Mouse (Mus musculus) forebrain, embryonic 13.5 days (tissue): Measurements from ENCODE around the gene Plaa. TPM values are rescaled to one million over a fixed set of nuclear protein-coding genes. Genes with fewer than 3 reads are reported as not detected.
A peak's percentile ranks its signal among the peaks of the same experiment; 100 is the strongest.
"Not testable (repeated sequence)": the region's sequence is repeated elsewhere in the genome, so short reads cannot be mapped to it uniquely, and the experiment has no call there.

ENCODE experiments used
- ATAC-seq: fragments of 200-750 bp; cut with Nextera tagmentation; 2 replicates; pipeline ENCODE4 v1.8.0; 2017
- H3K27ac ChIP-seq: fragments of 300-500 bp; sonication (generic); 2 replicates; pipeline ENCODE4 v1.5.1; 2015; ENCODE audit warnings: inconsistent platforms, mild to moderate bottlenecking, moderate library complexity
- H3K27me3 ChIP-seq: fragments of 300-500 bp; sonication (generic); 2 replicates; pipeline ENCODE4 v1.6.1; 2015; ENCODE audit warnings: mild to moderate bottlenecking, inconsistent platforms
- H3K36me3 ChIP-seq: fragments of 300-500 bp; sonication (generic); 2 replicates; pipeline ENCODE4 v1.6.1; 2015; ENCODE audit warnings: mild to moderate bottlenecking, inconsistent platforms; ENCODE audit not compliant: poor library complexity, severe bottlenecking
- H3K4me1 ChIP-seq: fragments of 300-500 bp; sonication (generic); 2 replicates; pipeline ENCODE4 v1.6.1; 2015; ENCODE audit warnings: inconsistent platforms
- H3K4me2 ChIP-seq: fragments of 300-500 bp; sonication (generic); 2 replicates; pipeline ENCODE4 v1.6.1; 2015; ENCODE audit warnings: inconsistent platforms, mild to moderate bottlenecking, moderate library complexity
- H3K4me3 ChIP-seq: fragments of 300-500 bp; sonication (generic); 2 replicates; pipeline ENCODE4 v1.5.1; 2015; ENCODE audit warnings: mild to moderate bottlenecking, inconsistent platforms
- H3K9ac ChIP-seq: fragments of 300-500 bp; sonication (generic); 2 replicates; pipeline ENCODE4 v1.6.1; 2015; ENCODE audit warnings: mild to moderate bottlenecking, inconsistent platforms
- H3K9me3 ChIP-seq: fragments of 300-500 bp; sonication (generic); replicated peaks from 2 replicates; pipeline ENCODE4 v1.6.1; 2016; ENCODE audit warnings: inconsistent platforms
- WGBS: fragments of 180-500 bp; shearing (Covaris S2); methylation state at CpG from one replicate; pipeline ENCODE4 v1.1.7; 2015; 5-methylcytosine and 5-hydroxymethylcytosine counted together
- polyA plus RNA-seq: library from polyadenylated mRNA; unstranded; fragments of >200 nt; fragmentation: Nextera tagmentation; extraction: Ambion mirVana; gene quantifications from 2 replicates; pipeline ENCODE4 v1.2.1, GENCODE M21; 2015

The Plaa gene
- 83.8 and 86.6 TPM in 2 replicates for polyA plus RNA-seq

DNA sequence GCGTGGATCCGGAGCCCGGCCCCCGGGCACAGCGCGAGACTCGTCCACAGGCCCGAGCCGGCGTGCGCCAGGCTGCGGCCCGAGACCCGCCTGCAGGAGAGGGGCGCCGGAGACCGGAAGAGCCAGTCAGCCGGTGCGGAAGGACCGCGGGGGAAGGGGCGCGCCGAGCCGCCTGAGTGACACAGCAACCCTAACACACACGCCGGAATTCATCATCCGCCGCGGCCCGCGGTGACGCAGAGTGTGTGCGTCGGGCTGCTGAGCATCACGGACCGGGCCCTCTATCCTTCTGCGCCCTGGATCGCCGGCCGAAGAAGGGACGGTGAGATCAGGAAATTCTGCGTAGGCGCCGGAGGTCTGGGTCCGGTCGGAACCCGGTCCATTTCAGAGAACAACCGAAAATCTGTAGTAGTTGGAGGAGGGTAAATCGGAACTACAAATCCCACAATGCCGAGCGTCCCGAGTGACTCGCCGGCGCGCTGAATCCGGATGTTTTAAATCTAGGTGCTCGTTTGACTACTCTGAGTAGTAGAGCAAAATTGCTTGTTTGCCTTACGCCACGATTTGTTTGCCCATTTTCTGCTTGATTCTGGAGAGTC lies at the start of gene Plaa:
Gene Plaa, minus strand, starts transcription at position 214 of the 599 bp plus-strand sequence.
- H3K4me1 ChIP-seq: peaks cover 23% of the 10 kb centered on the region
- peak within 1 kb of the TSS; percentile 91 for H3K27ac ChIP-seq
- no peaks in the 10 kb centered on the region for H3K36me3 ChIP-seq
- ATAC-seq: peak; percentile 100
- H3K4me2 ChIP-seq: peak within 1 kb of the TSS; percentile 74
- H3K4me3 ChIP-seq: peak within 1 kb of the TSS; percentile 99
- no peaks in the 10 kb centered on the region for H3K27me3 ChIP-seq
- peak within 1 kb of the TSS; percentile 96 for H3K9ac ChIP-seq
- WGBS: under 1% methylated on average over 61 of the region's 61 CpGs
- no peaks in the 10 kb centered on the region for H3K9me3 ChIP-seq

- H3K27me3 ChIP-seq, H3K9ac ChIP-seq, ATAC-seq, H3K27ac ChIP-seq, H3K9me3 ChIP-seq, H3K4me2 ChIP-seq, H3K4me3 ChIP-seq, H3K4me1 ChIP-seq: not testable (repeated sequence)
- 94% methylated on average over 5 of the region's 5 CpGs for WGBS
- peaks cover 13% of the 10 kb centered on the region for H3K36me3 ChIP-seq
Measured at GRCm38 (mm10) chr4:94650426-94651175, 47.6 kb upstream of the Plaa start.

DNA sequence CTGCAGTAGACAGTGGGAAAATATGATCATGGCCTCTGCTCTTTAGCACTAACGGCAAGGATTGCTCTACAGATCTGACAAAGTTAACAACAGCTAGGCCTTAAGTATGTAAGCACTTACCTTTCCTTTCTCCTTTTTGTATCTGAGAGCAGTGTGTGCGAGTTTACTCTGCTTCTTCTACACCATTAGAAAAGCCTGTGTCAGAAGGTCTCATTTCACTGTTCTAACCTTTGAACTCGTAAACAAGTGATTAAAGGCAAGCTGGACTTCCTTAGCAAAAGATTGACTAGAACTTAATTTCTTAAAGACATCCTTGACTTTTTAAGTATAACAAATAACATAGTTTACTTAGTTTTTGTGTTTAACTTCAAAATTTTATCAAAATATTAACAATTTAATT lies 46.9 kb upstream of the Plaa start, which contains the start of gene Lrrc19:
Gene Lrrc19, minus strand, starts transcription at position 225 of the 400 bp plus-strand sequence.
- H3K9me3 ChIP-seq: no peaks in the 10 kb centered on the region
- H3K4me2 ChIP-seq: no peak within 1 kb of the TSS
- H3K4me1 ChIP-seq: no peaks in the 10 kb centered on the region
- 93% methylated on average over 3 of the region's 3 CpGs for WGBS
- H3K27me3 ChIP-seq: no peaks in the 10 kb centered on the region
- no peak within 1 kb of the TSS for H3K9ac ChIP-seq
- ATAC-seq: no peak
- H3K36me3 ChIP-seq: peaks cover 7% of the 10 kb centered on the region
- no peak within 1 kb of the TSS for H3K27ac ChIP-seq
- H3K4me3 ChIP-seq: no peak within 1 kb of the TSS

DNA sequence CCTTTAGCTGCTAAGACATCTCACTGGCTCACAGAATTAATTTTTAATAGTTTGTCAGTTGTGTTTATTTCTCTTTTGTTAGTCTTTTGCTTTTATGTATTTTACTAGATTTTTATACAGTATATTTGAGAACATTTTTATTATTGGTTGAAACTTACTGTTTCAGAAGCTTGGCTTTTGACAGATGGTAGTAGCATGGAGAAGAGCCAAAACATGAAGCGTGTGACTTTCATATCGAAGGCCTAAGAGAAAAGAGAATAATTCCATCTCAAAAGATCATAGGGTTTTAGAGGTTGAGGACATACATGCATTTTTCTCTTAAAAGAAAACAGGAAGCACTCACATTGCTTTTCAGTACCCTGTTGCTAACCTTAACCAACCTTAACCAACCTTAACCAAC lies 40.1 kb upstream of the Plaa start:
- Histone ChIP-seq H3K4me2 (no peak overlapping the region), H3K4me1 (no peaks in the 10 kb centered on the region), H3K4me3 (no peak overlapping the region), H3K27ac (no peak overlapping the region), H3K27me3 (no peaks in the 10 kb centered on the region), H3K9me3 (no peaks in the 10 kb centered on the region), H3K36me3 (no peaks in the 10 kb centered on the region), H3K9ac (no peak overlapping the region)
- WGBS: 99% methylated on average over 2 of the region's 2 CpGs
- ATAC-seq: no peak

- WGBS: 96% methylated on average over 2 of the region's 2 CpGs
- Histone ChIP-seq H3K9me3 (no peaks in the 10 kb centered on the region), H3K4me2 (no peak overlapping the region), H3K36me3 (peaks cover 20% of the 10 kb centered on the region), H3K9ac (no peak overlapping the region), H3K4me3 (no peak overlapping the region), H3K4me1 (peaks cover 15% of the 10 kb centered on the region), H3K27ac (no peak overlapping the region), H3K27me3 (no peaks in the 10 kb centered on the region)
- ATAC-seq: no peak
Measured at GRCm38 (mm10) chr4:94620077-94620476, 17.0 kb upstream of the Plaa start.

GRCm38 (mm10) chr4:94614627-94615006 lies 11.6 kb upstream of the Plaa start:
- H3K4me2 ChIP-seq: peak overlapping the region; percentile 74
- H3K4me1 ChIP-seq: peaks cover 16% of the 10 kb centered on the region
- no peaks in the 10 kb centered on the region for H3K27me3 ChIP-seq
- H3K27ac ChIP-seq: peak overlapping the region; percentile 80
- WGBS: 0% methylated on average over 18 of the region's 18 CpGs
- ATAC-seq: peak; percentile 79
- H3K4me3 ChIP-seq: peak overlapping the region; percentile 70
- H3K36me3 ChIP-seq: no peaks in the 10 kb centered on the region
- no peaks in the 10 kb centered on the region for H3K9me3 ChIP-seq
- peak overlapping the region; percentile 84 for H3K9ac ChIP-seq

- 1% methylated on average over 29 of the region's 29 CpGs for WGBS
- peak within 1 kb of the TSS; percentile 80 for H3K27ac ChIP-seq
- peak within 1 kb of the TSS; percentile 84 for H3K9ac ChIP-seq
- no peaks in the 10 kb centered on the region for H3K36me3 ChIP-seq
- peaks cover 16% of the 10 kb centered on the region for H3K4me1 ChIP-seq
- H3K27me3 ChIP-seq: no peaks in the 10 kb centered on the region
- peak; percentile 100 for ATAC-seq
- H3K4me2 ChIP-seq: peak within 1 kb of the TSS; percentile 74
- peak within 1 kb of the TSS; percentile 70 for H3K4me3 ChIP-seq
- no peaks in the 10 kb centered on the region for H3K9me3 ChIP-seq
Measured at GRCm38 (mm10) chr4:94613972-94614626, 11.1 kb upstream of the Plaa start, which contains the start of gene Ift74. TSS of gene Ift74 (plus strand) at chr4:94614491.

GRCm38 (mm10) chr4:94610339-94610738 lies 7.3 kb upstream of the Plaa start:
- Histone ChIP-seq H3K27ac (no peak overlapping the region), H3K9ac (no peak overlapping the region), H3K4me1 (peaks cover 4% of the 10 kb centered on the region), H3K4me3 (no peak overlapping the region), H3K36me3 (no peaks in the 10 kb centered on the region), H3K4me2 (no peak overlapping the region), H3K27me3 (no peaks in the 10 kb centered on the region), H3K9me3 (no peaks in the 10 kb centered on the region)
- 79% methylated on average over 3 of the region's 3 CpGs for WGBS
- no peak for ATAC-seq

DNA sequence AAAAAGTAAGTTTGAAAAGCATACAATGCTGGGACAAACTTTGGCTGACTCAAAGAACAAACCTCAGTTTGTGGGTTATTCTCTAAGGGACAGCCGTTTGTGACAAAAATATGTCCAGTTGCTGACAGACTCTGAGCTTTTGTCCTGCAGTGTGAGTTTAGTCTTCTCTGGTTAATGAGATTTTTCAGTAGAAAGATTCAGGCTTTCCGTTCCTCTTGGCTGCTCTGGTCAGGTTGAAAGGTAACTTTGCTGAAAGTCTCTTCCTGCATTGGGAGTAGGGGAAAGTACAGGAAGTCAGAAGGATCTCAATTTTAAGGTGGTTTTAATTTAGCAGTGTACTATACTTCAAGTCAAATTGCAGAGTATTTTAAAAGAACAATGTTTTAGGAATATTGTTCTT lies 2.5 kb upstream of the Plaa start:
- H3K4me2 ChIP-seq: no peak overlapping the region
- no peaks in the 10 kb centered on the region for H3K36me3 ChIP-seq
- peaks cover 21% of the 10 kb centered on the region for H3K4me1 ChIP-seq
- H3K9ac ChIP-seq: no peak overlapping the region
- no peaks in the 10 kb centered on the region for H3K9me3 ChIP-seq
- H3K27me3 ChIP-seq: no peaks in the 10 kb centered on the region
- WGBS: 90% methylated on average over 2 of the region's 2 CpGs
- no peak overlapping the region for H3K27ac ChIP-seq
- no peak overlapping the region for H3K4me3 ChIP-seq
- ATAC-seq: no peak

DNA sequence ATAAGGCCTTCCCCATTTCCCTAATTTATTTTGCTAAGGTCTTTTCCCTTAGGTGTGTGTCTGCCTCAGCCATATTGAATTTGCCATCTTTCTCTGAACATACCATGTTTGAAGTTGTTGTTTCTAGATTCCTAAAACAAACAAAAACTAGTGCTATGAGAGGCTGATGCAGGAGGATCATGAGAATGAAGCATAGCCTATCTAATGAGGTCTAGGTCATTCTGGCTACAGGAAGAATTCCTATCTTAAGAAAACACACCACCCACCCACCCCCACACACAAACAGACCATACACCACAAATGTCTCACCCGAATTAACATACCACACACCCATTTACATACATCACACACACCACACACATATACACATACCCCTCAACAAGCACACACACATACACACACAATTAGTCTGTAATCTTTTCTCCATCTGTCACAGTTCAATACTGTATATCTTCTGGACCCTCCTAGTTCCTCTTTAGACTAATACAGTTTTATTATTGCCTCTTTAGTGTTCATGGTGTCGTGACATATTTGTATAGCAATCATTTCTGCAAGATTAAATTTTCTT lies 1.5 kb upstream of the Plaa start:
- 85% methylated on average over 2 of the region's 2 CpGs for WGBS
- H3K4me3 ChIP-seq: no peak overlapping the region
- no peaks in the 10 kb centered on the region for H3K36me3 ChIP-seq
- H3K4me1 ChIP-seq: peaks cover 23% of the 10 kb centered on the region
- H3K27ac ChIP-seq: no peak overlapping the region
- no peaks in the 10 kb centered on the region for H3K9me3 ChIP-seq
- 0 out of 2 replicates have a peak overlapping the region, but pooled peaks have one; percentile 74 for H3K4me2 ChIP-seq
- H3K27me3 ChIP-seq: no peaks in the 10 kb centered on the region
- ATAC-seq: no peak
- no peak overlapping the region for H3K9ac ChIP-seq

DNA sequence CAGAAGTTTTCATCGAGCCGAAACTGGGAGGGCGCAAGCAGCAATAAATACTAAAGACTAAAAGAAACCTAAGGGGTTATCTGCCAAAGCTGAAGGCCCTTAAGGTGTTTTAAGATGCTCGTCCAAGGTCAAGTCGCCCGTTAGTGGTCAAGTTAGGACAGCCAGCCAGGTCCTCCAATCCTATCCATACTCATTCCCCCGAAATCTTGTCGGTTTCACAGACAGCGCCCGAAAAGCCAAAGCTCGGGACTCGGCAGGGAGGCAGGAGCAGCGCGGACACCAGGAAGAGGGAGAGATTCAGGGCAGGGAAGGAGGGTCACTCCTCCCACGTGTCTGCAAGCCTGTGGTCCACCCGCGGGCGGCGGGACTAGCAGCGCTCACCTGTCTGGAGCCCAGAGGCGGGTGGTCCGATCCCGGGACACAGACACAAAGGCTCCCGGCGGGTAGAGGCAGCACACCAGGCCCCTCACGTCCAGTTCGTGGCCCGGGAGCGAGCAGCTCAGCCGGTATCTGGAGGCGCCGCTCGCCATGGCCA lies 481 bp downstream of the Plaa start:
- Histone ChIP-seq H3K9ac (peak overlapping the region; percentile 96), H3K36me3 (no peaks in the 10 kb centered on the region), H3K9me3 (no peaks in the 10 kb centered on the region), H3K4me1 (peaks cover 23% of the 10 kb centered on the region), H3K4me3 (peak overlapping the region; percentile 99), H3K27ac (peak overlapping the region; percentile 91), H3K27me3 (no peaks in the 10 kb centered on the region), H3K4me2 (peak overlapping the region; percentile 74)
- WGBS: under 1% methylated on average over 33 of the region's 33 CpGs
- no peak; the same call in 1 of the 2 replicates for ATAC-seq
